Comparison of ENCODE assay signal across 12 mouse cellular contexts in genomic region chr2:35267876-35268566, GRCm38 (mm10). TPM values are rescaled to one million over a fixed set of nuclear protein-coding genes. Genes with fewer than 3 reads are reported as not detected.
DNase-seq lines count a peak whose midpoint lies in the region; ATAC-seq and TF ChIP-seq lines count a peak whose summit lies in the region.
"Had no signal": no experiment of that assay in that cellular context is flagged by ENCODE, and none has a peak within 500 bp of the region (broad histone marks: within the 10 kb centered on the region; RNA-seq: fewer than 3 reads in every experiment).

No protein-coding gene starts in this region.

- H3K9ac ChIP-seq in kidney, embryonic 14.5 days (ENCODE audit: low read depth, low read length) = no peak overlapping the region
- H3K9ac ChIP-seq in lung, postnatal 0 days (replicated peaks; ENCODE audit: low read depth) = no peak overlapping the region

- intact Hi-C loops in left cerebral cortex, adult 2 months (cut with DNase I) = no loop called here

- H3K4me3 ChIP-seq in kidney, embryonic 14.5 days (ENCODE audit: low read length) = no peak overlapping the region
- no peak overlapping the region for H3K4me3 ChIP-seq in embryonic facial prominence, embryonic 10.5 days
- no peak overlapping the region for H3K4me3 ChIP-seq in lung, postnatal 0 days (ENCODE audit: low read depth, low read length)
- no peak overlapping the region for H3K4me3 ChIP-seq in left cerebral cortex, adult 2 months
- H3K4me3 ChIP-seq: forebrain, embryonic 10.5 days had no signal

- TF ChIP-seq EP300 in lung, postnatal 0 days (IDR thresholded peaks at IDR 0.05) = peak; percentile 93

- no peaks in the 10 kb centered on the region for H3K36me3 ChIP-seq in kidney, embryonic 14.5 days (ENCODE audit: control insufficient read depth, insufficient read depth, low read length)
- no peaks in the 10 kb centered on the region for H3K36me3 ChIP-seq in embryonic facial prominence, embryonic 10.5 days (replicated peaks)
- H3K36me3 ChIP-seq in lung, postnatal 0 days (ENCODE audit: insufficient read depth, low read length) = no peaks in the 10 kb centered on the region
- H3K36me3 ChIP-seq: forebrain, embryonic 10.5 days had no signal

- 74% methylated on average over 10 of the region's 10 CpGs for WGBS in kidney, embryonic 14.5 days
- WGBS in embryonic facial prominence, embryonic 10.5 days = 83% methylated on average over 10 of the region's 10 CpGs
- 34% methylated on average over 10 of the region's 10 CpGs for WGBS in lung, postnatal 0 days

- peak overlapping the region; percentile 48; the same call in 1 of the 2 replicates for H3K27ac ChIP-seq in kidney, embryonic 14.5 days (ENCODE audit: low read depth, low read length)
- H3K27ac ChIP-seq in embryonic facial prominence, embryonic 10.5 days (replicated peaks) = 0 out of 2 replicates have a peak overlapping the region, but pooled peaks have one; percentile 5
- peak overlapping the region; percentile 95 for H3K27ac ChIP-seq in lung, postnatal 0 days (ENCODE audit: low read length)
- H3K27ac ChIP-seq in left cerebral cortex, adult 2 months = no peak overlapping the region

- ATAC-seq in kidney, embryonic 14.5 days (ENCODE audit: low FRiP score, low TSS enrichment) = no peak
- ATAC-seq in lung, postnatal 0 days = peak; percentile 59

- no peak for TF ChIP-seq CTCF in lung, postnatal 0 days (IDR thresholded peaks at IDR 0.05)
- no peak for TF ChIP-seq CTCF in left cerebral cortex, adult 2 months (IDR thresholded peaks at IDR 0.05)

- no peaks in the 10 kb centered on the region for H3K9me3 ChIP-seq in kidney, embryonic 14.5 days (ENCODE audit: control insufficient read depth, low read length)
- H3K9me3 ChIP-seq in embryonic facial prominence, embryonic 10.5 days = no peaks in the 10 kb centered on the region
- H3K9me3 ChIP-seq in lung, postnatal 0 days (ENCODE audit: low read length) = no peaks in the 10 kb centered on the region
- H3K9me3 ChIP-seq: forebrain, embryonic 10.5 days had no signal

- DNase-seq in kidney, adult 11 months = no peak
- peak; percentile 64 for DNase-seq in 3T3-L1 (ENCODE audit: low read depth, low spot score)
- no peak for DNase-seq in embryonic facial prominence, embryonic 10.5 days (ENCODE audit: low spot score)
- peak; percentile 89 for DNase-seq in lung, postnatal 0 days (ENCODE audit: low spot score)
- DNase-seq in embryo, embryonic 9.5 days (ENCODE audit: extremely low spot score) = no peak
- DNase-seq in left cerebral cortex, adult 2 months (ENCODE audit: extremely low spot score in 1 of 2, low spot score in 2 of 2) = no peak
- DNase-seq in ovary, adult 18-20 months (ENCODE audit: low spot score) = no peak
- DNase-seq: cerebellum, adult 11 months; layer of hippocampus, adult 9-11 months; left cerebral cortex, postnatal 4 days had no signal

- H3K27me3 ChIP-seq in kidney, embryonic 14.5 days (ENCODE audit: control insufficient read depth, insufficient read depth, low read length) = no peaks in the 10 kb centered on the region
- no peaks in the 10 kb centered on the region for H3K27me3 ChIP-seq in embryonic facial prominence, embryonic 10.5 days (replicated peaks; ENCODE audit: low read depth, poor library complexity, severe bottlenecking)
- no peaks in the 10 kb centered on the region for H3K27me3 ChIP-seq in lung, postnatal 0 days (replicated peaks; ENCODE audit: insufficient read depth, low read length)

- no peak overlapping the region for H3K4me2 ChIP-seq in kidney, embryonic 14.5 days (replicated peaks; ENCODE audit: low read depth, low read length)
- peak overlapping the region; percentile 36; the same call in 1 of the 2 replicates for H3K4me2 ChIP-seq in lung, postnatal 0 days (replicated peaks; ENCODE audit: low read depth, low read length)

- peaks cover 18% of the 10 kb centered on the region for H3K4me1 ChIP-seq in kidney, embryonic 14.5 days (ENCODE audit: control insufficient read depth, insufficient read depth, low read length)
- peaks cover 59% of the 10 kb centered on the region for H3K4me1 ChIP-seq in embryonic facial prominence, embryonic 10.5 days
- H3K4me1 ChIP-seq in lung, postnatal 0 days (ENCODE audit: insufficient read depth, low read depth, low read length) = peaks cover 44% of the 10 kb centered on the region; the same call in 1 of the 2 replicates

RNA-seq across cellular contexts. Expression of gene Gsn, which starts 11.8 kb away (rescaled TPM):
- 57.6 and 84.2 TPM in 2 replicates for polyA plus RNA-seq in kidney, embryonic 14.5 days (2014; fragmentation: Nextera tagmentation; extraction: Ambion mirVana)
- polyA plus RNA-seq in embryonic facial prominence, embryonic 10.5 days (2016; fragmentation: Nextera tagmentation; extraction: Ambion mirVana) = 13.6 and 18.9 TPM in 2 replicates
- 956 and 1,007 TPM in 2 replicates for polyA plus RNA-seq in lung, postnatal 0 days (2015; fragmentation: Nextera tagmentation; extraction: Ambion mirVana)
- total RNA-seq in left cerebral cortex, adult 2 months (2021) = 10 to 100 TPM; 37.6 to 38.2 TPM

Comparison
In these comparisons a context has a peak if more than half of its experiments do, and no peak if none do; other contexts are left out.
1. DNase-seq: peak in 3T3-L1 (single experiment) and lung, postnatal 0 days (single experiment); none in kidney, adult 11 months (single experiment), embryonic facial prominence, embryonic 10.5 days (single experiment), embryo, embryonic 9.5 days (single experiment), left cerebral cortex, adult 2 months (0 of 2) and ovary, adult 18-20 months (single experiment).
2. RNA of gene Gsn, which starts 11.8 kb away (polyA plus RNA-seq): 956 to 1,007 TPM in lung, postnatal 0 days; 57.6 to 84.2 TPM in kidney, embryonic 14.5 days and 13.6 to 18.9 TPM in embryonic facial prominence, embryonic 10.5 days; every median in the first group is over 10 times any median in the second.